Mouse (Mus musculus) CD4-positive, CD25-positive, alpha-beta regulatory T cell (primary cell): ENCODE data around the gene Olfr1368. TPM values are rescaled to one million over a fixed set of nuclear protein-coding genes. Genes with fewer than 3 reads are reported as not detected.

Experiments used
- polyA plus RNA-seq: library from polyadenylated mRNA; unstranded; fragments of 100-300 nt; shearing (Covaris generic); gene quantifications from one replicate; pipeline ENCODE4 v1.2.1, GENCODE M21; 2017

Olfr1368 gene
- not detected for polyA plus RNA-seq

DNA sequence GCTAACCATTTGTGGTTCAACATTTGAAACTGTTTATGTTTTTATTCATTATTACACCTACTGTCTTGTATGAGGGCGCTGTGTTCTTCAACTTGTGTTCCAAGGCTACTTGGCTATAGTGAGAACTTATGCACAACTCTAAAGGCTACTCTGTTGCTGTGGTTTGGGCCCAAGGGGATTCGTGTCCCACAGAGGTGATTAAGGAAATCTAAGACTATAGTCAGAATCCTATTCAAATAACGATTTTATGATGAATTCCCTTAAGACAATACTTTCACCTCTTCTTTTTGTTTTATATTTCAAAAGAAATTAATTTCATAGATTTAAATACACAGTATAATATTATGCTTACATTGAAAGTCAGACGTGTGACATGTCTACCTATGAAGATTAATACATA lies at the start of gene Olfr1368:
TSS of gene Olfr1368 (minus strand) at position 101 of the 400 bp plus-strand sequence.

GRCm38 (mm10) chr13:21179367-21179723 lies 33.7 kb upstream of the Olfr1368 start, which contains the start of gene Trim27:
Trim27 (plus strand) TSS chr13:21179445.

GRCm38 (mm10) chr13:21129339-21129738 lies 16.3 kb downstream of the Olfr1368 start, which contains the start of gene Olfr263:
Olfr263 (plus strand) TSS chr13:21129639.

GRCm38 (mm10) chr13:21111183-21111582 lies 34.5 kb downstream of the Olfr1368 start, which contains the start of gene Olfr1369-ps1:
Olfr1369-ps1 (plus strand) TSS chr13:21111483.

Other genes starting within 250 kb of the Olfr1368 start
- not detected for gene Olfr1370, start 70.9 kb downstream of the Olfr1368 start, polyA plus RNA-seq
- not detected for gene Olfr1369-ps1, start 34.4 kb downstream of the Olfr1368 start, polyA plus RNA-seq
- gene Olfr263, start 16.2 kb downstream of the Olfr1368 start, polyA plus RNA-seq, result not detected
- gene Trim27, start 33.6 kb upstream of the Olfr1368 start, polyA plus RNA-seq, result 143 TPM
- gene Gpx5, start 146.9 kb upstream of the Olfr1368 start, polyA plus RNA-seq, result not detected
- not detected for gene Gpx6, start 166.3 kb upstream of the Olfr1368 start, polyA plus RNA-seq
- gene Olfr1367, start 201.0 kb upstream of the Olfr1368 start, polyA plus RNA-seq, result not detected
- gene Zscan12, start 217.0 kb upstream of the Olfr1368 start, polyA plus RNA-seq, result 11.1 TPM